Mouse (Mus musculus): ENCODE results near the gene Pbx3.

DNA sequence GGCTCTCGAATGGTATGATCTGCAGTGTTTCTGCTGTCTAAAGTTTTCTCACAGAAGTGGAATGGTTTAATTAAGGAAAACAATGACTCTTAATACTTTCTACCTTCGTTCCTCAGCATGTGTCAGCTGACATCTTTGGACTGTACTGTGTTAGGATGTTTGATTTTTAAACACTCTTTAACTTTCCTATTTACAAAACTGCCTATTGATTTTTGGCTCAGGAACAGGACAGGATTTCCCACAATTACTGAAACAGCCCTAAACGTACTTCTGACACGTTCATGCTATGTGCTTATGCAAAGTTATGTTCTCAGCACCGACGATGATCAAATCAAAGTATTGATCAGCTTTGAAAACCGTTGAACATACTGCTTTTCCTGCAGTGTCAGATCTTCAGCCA is 224.7 kb downstream of the Pbx3 start:
- TF ChIP-seq CTCF (IDR thresholded peaks at IDR 0.05; ENCODE audit: low read depth) (no peak), EP300 (IDR thresholded peaks at IDR 0.05; ENCODE audit: low read depth) (no peak)
